Mouse (Mus musculus) heart, postnatal 0 days (tissue): ENCODE data around the gene Clip2.

Source experiments
- CTCF ChIP-seq: IDR thresholded peaks from 2 replicates; pipeline ENCODE4 v1.5.1; 2016; ENCODE audit warnings: antibody characterized with exemption, control low read depth, low read depth
- EP300 ChIP-seq: IDR thresholded peaks from 2 replicates; pipeline ENCODE4 v1.6.1; 2016; ENCODE audit warnings: antibody characterized with exemption, low read depth

DNA sequence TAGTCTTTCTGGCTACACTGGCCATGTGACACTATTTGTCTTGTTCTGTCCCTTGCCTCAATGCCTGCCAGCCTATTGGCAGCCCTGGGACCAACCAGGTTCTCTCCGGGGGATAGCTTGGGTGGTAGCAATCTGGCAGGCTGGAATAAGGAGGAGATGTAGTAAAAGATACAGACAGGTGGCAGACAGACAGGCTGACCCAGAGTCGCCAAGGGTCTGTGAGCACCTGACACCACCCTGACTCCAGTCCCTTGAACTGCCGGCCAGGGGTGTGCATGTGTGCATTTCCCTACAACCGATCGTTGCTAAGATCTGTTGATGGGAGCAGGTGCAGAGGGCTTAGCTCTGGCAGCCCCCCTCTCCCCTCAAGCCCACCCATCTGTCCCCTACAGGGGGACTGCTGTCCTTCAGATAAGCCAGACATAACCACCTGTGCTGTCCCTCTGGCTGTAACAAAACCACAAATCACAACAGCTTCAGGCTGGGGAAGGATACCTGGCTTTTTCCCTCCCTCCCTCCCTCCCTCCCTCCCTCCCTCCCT lies 44.3 kb downstream of the Clip2 start:
- no peak for TF ChIP-seq CTCF
- TF ChIP-seq EP300: no peak
